Mouse (Mus musculus) lung, embryonic 15.5 days (tissue): ENCODE results near the gene Alg9. TPM values are rescaled to one million over a fixed set of nuclear protein-coding genes. Genes with fewer than 3 reads are reported as not detected.
"Not testable (repeated sequence)": the region's sequence is repeated elsewhere in the genome, so short reads cannot be mapped to it uniquely, and the experiment has no call there.

Source experiments
- ATAC-seq: fragments of 200-750 bp; cut with Nextera tagmentation; 2 replicates; pipeline ENCODE4 v1.8.0; 2017; ENCODE audit warnings: moderate number of reproducible peaks, borderline replicate concordance; ENCODE audit not compliant: low FRiP score, low TSS enrichment; ENCODE audit errors: extremely low read depth
- H3K27ac ChIP-seq: fragments of 300-500 bp; sonication (generic); 2 replicates; pipeline ENCODE4 v1.5.1; 2015; ENCODE audit warnings: moderate library complexity, mild to moderate bottlenecking, inconsistent platforms
- H3K27me3 ChIP-seq: fragments of 300-500 bp; sonication (generic); 2 replicates; pipeline ENCODE4 v1.6.1; 2015; ENCODE audit warnings: inconsistent platforms
- H3K36me3 ChIP-seq: fragments of 300-500 bp; sonication (generic); 2 replicates; pipeline ENCODE4 v1.6.1; 2015; ENCODE audit warnings: inconsistent platforms
- H3K4me1 ChIP-seq: fragments of 300-500 bp; sonication (generic); 2 replicates; pipeline ENCODE4 v1.6.1; 2015; ENCODE audit warnings: inconsistent platforms
- H3K4me2 ChIP-seq: fragments of 300-500 bp; sonication (generic); 2 replicates; pipeline ENCODE4 v1.6.1; 2015; ENCODE audit warnings: inconsistent platforms, mild to moderate bottlenecking, moderate library complexity
- H3K4me3 ChIP-seq: fragments of 300-500 bp; sonication (generic); 2 replicates; pipeline ENCODE4 v1.5.1; 2015; ENCODE audit warnings: mild to moderate bottlenecking, inconsistent platforms
- H3K9ac ChIP-seq: fragments of 300-500 bp; sonication (generic); 2 replicates; pipeline ENCODE4 v1.6.1; 2015; ENCODE audit warnings: inconsistent platforms
- H3K9me3 ChIP-seq: fragments of 300-500 bp; sonication (generic); 2 replicates; pipeline ENCODE4 v1.6.1; 2016; ENCODE audit warnings: inconsistent platforms
- WGBS: fragments of 180-500 bp; shearing (Covaris S2); methylation state at CpG from one replicate; pipeline ENCODE4 v1.1.7; 2015; 5-methylcytosine and 5-hydroxymethylcytosine counted together
- polyA plus RNA-seq: library from polyadenylated mRNA; unstranded; fragments of >200 nt; fragmentation: Nextera tagmentation; extraction: Ambion mirVana; gene quantifications from 2 replicates; pipeline ENCODE4 v1.2.1, GENCODE M21; 2015

Alg9 gene
- polyA plus RNA-seq, 1 experiment from 2014 or later = 39.5 TPM

DNA sequence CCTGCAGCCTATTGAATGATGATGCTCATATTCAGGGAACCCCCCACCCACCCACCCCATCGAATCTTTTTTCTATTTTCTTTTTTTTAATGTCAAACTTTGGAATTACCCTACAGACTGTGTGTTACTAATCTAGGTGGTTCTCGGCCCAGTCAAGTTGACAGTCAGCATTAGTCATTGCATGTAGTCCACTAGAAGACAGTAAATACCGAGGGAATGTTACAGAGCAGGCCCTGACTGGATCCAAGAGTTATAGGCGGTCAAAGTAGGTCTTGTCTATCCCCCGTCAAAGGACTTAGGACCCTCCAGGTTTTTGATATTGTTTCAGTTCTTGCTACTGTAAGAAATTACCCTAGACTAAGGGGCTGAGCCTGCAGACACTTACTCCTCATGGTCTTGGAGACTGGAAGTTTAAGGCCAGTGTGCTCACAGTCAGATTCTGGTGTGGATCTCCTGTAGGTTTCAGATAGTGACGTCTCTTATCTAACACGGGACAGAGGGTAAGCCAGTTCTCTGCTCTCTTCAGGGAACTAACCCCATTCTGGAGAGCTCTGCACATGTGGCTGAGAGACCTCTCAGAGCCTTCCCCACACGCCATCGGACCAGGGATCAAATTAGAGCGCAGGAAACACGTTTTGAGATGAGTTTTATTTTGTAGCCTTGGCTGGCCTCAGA lies 49.1 kb downstream of the Alg9 start:
- H3K27me3 ChIP-seq = no peaks in the 10 kb centered on the region
- peak; percentile 31; the same call in 1 of the 2 replicates for ATAC-seq

DNA sequence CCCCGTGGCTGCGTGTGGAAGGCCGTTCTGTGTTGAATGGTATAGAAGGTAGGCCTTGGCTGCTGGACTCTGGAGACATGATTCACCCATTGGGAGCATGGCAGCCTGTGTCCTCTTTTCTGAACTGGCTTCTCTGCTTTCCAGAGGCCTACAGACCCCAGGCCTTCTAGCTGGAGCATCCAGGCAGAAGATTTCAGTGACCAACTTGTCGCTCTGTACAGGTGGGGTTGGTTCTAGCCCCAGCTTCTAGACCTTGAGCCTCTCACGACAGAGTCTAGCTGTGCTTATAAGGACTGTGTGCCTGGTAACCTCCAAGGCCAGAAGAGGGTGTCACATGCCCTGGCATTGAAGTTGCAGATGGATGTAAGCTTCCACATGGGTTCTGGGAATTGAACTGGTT lies 56.7 kb downstream of the Alg9 start:
- H3K27me3 ChIP-seq = no peaks in the 10 kb centered on the region
- WGBS = 93% methylated on average over 5 of the region's 5 CpGs
- H3K27ac ChIP-seq = no peak overlapping the region
- H3K4me1 ChIP-seq = no peaks in the 10 kb centered on the region
- no peak overlapping the region for H3K9ac ChIP-seq
- ATAC-seq = no peak
- H3K4me2 ChIP-seq = no peak overlapping the region
- H3K9me3 ChIP-seq = no peaks in the 10 kb centered on the region
- no peak overlapping the region for H3K4me3 ChIP-seq
- H3K36me3 ChIP-seq = peaks cover 12% of the 10 kb centered on the region

More for the DNA sequence above, 49.1 kb downstream of the Alg9 start:
- H3K9ac ChIP-seq = no peak overlapping the region
- 87% methylated on average over 11 of the region's 11 CpGs for WGBS
- no peak overlapping the region for H3K27ac ChIP-seq
- H3K9me3 ChIP-seq = no peaks in the 10 kb centered on the region
- H3K4me1 ChIP-seq = no peaks in the 10 kb centered on the region
- no peak overlapping the region for H3K4me2 ChIP-seq
- H3K36me3 ChIP-seq = peaks cover 30% of the 10 kb centered on the region
- no peak overlapping the region for H3K4me3 ChIP-seq

DNA sequence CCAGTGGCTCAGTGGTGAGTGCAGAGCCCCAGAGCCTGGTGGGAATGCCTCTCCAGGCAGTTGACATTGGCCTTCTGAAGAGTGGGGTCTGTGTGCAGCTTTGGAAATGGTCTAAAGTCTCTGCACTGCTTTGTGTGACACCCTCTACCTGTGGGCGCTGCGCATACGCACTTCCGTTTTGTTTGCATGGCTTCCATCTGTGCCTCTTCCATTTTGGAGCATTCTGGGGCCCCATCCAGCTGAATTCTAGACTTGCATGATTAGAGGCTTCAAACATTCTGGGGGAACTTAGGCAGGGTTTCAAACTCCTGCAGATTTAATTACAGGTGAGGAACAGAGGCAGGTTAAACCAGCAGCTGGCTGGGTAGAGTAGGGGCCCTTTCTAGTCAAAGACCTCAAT lies 57.3 kb downstream of the Alg9 start:
- 94% methylated on average over 4 of the region's 4 CpGs for WGBS
- no peak overlapping the region for H3K4me2 ChIP-seq
- no peak overlapping the region for H3K4me3 ChIP-seq
- H3K9ac ChIP-seq = no peak overlapping the region
- H3K9me3 ChIP-seq = no peaks in the 10 kb centered on the region
- H3K27me3 ChIP-seq = no peaks in the 10 kb centered on the region
- peaks cover 10% of the 10 kb centered on the region for H3K36me3 ChIP-seq
- no peak overlapping the region for H3K27ac ChIP-seq
- no peak for ATAC-seq
- H3K4me1 ChIP-seq = no peaks in the 10 kb centered on the region

DNA sequence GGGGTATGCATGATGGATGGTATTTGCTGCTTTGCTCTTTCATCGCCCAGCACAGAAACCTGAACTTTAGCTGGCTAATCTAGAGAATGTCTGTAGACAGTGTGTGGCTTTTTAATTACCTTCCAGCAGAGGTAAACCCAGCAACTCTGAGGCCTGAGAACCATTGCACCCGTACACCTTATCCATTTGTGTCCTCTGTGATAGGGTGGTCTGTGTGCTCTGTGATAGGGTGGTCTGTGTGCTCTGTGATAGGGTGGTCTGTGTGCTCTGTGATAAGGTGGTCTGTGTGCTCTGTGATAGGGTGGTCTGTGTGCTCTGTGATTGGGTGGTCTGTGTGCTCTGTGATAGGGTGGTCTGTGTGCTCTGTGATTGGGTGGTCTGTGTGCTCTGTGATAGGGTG lies 57.8 kb downstream of the Alg9 start:
- not testable (repeated sequence) for ATAC-seq

DNA sequence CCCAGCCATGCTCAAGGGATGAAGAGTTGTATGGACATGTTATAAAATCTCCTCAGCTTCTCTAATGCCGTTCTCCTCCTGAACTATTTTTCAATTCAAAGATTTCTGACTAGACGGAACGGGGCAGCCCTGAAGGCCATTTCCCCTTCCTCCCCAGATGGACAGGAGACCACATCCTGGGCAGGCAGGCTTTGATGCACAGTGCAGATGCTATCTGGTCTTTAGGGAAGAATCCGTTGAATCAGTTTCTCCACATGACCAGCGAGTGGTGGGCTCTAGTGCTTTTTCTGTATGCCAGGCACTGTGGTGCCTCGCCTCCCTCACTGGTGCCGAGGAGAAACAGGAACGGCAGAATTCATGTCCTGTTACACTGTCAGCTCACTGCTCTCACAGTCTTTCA lies 59.0 kb downstream of the Alg9 start:
- no peak overlapping the region for H3K9ac ChIP-seq
- H3K27me3 ChIP-seq = no peaks in the 10 kb centered on the region
- H3K4me1 ChIP-seq = no peaks in the 10 kb centered on the region
- no peak for ATAC-seq
- no peaks in the 10 kb centered on the region for H3K9me3 ChIP-seq
- 62% methylated on average over 8 of the region's 8 CpGs for WGBS
- H3K36me3 ChIP-seq = peaks cover 3% of the 10 kb centered on the region; the same call in 1 of the 2 replicates
- H3K27ac ChIP-seq = no peak overlapping the region
- no peak overlapping the region for H3K4me2 ChIP-seq
- H3K4me3 ChIP-seq = no peak overlapping the region

More for the DNA sequence above, 57.8 kb downstream of the Alg9 start:
- H3K27ac ChIP-seq, H3K4me2 ChIP-seq, H3K9me3 ChIP-seq, H3K27me3 ChIP-seq, H3K9ac ChIP-seq, H3K4me3 ChIP-seq, H3K4me1 ChIP-seq: not testable (repeated sequence)
- 74% methylated on average over 2 of the region's 2 CpGs for WGBS
- H3K36me3 ChIP-seq = peaks cover 10% of the 10 kb centered on the region

DNA sequence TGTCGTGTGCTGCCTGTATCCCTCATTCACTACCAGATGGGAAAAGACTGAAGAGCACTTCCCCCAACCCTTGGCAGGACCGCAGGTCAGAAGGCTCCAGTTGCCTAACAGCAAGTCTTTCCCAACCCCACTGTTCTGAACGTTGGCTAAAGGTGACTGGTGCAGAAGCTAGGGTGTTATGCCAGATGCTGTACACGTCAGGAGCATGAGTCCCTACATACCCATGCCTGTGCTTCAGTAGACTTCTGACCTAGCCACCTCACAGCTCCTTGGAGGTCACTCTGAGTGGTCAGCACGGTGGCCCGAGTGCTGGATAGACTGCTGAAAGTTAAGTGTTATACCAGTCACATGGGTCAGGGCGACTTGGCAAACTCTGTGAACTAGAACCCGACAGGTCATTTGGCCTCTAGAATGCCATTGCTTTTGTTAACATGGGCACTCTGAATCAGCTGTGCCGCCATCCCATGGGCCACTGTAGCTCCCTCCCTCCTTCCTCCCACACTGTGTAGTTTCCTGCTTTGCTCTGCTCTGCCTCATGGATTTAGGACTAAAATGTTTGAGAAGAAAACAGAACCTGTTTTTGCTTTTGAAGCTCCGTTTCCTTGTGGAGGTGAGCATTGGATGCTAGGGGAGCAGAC lies 60.4 kb downstream of the Alg9 start:
- Histone ChIP-seq H3K9me3 (no peaks in the 10 kb centered on the region), H3K27ac (no peak overlapping the region), H3K9ac (no peak overlapping the region), H3K36me3 (0 out of 2 replicates have a peak, but pooled peaks cover 5% of the 10 kb centered on the region), H3K4me1 (no peaks in the 10 kb centered on the region), H3K27me3 (no peaks in the 10 kb centered on the region), H3K4me3 (no peak overlapping the region), H3K4me2 (no peak overlapping the region)
- ATAC-seq = no peak
- 81% methylated on average over 10 of the region's 10 CpGs for WGBS

DNA sequence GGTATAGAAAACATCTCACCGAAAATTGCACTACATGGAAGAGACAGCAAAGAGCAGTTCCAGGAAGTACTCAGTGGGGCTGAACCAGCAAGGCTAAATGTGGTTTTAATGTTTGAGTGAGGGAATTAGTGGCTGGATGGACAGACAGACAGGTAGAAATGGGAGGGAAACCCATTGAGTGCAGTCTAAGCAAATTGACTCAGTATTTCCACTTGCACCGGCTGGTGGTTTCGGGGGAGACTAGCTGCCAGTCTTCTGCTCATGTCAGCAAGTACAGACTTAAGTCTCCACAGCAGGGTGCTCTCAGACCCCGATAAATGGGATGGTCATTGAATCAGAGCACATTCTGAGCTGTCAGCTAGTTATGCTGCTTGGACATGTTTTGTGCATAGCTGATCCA lies 61.3 kb downstream of the Alg9 start:
- no peak overlapping the region for H3K9ac ChIP-seq
- 0 out of 2 replicates have a peak, but pooled peaks cover 5% of the 10 kb centered on the region for H3K36me3 ChIP-seq
- H3K27me3 ChIP-seq = no peaks in the 10 kb centered on the region
- no peaks in the 10 kb centered on the region for H3K4me1 ChIP-seq
- WGBS = 90% methylated on average over 4 of the region's 4 CpGs
- H3K9me3 ChIP-seq = no peaks in the 10 kb centered on the region
- no peak for ATAC-seq
- no peak overlapping the region for H3K27ac ChIP-seq
- no peak overlapping the region for H3K4me3 ChIP-seq
- H3K4me2 ChIP-seq = no peak overlapping the region

DNA sequence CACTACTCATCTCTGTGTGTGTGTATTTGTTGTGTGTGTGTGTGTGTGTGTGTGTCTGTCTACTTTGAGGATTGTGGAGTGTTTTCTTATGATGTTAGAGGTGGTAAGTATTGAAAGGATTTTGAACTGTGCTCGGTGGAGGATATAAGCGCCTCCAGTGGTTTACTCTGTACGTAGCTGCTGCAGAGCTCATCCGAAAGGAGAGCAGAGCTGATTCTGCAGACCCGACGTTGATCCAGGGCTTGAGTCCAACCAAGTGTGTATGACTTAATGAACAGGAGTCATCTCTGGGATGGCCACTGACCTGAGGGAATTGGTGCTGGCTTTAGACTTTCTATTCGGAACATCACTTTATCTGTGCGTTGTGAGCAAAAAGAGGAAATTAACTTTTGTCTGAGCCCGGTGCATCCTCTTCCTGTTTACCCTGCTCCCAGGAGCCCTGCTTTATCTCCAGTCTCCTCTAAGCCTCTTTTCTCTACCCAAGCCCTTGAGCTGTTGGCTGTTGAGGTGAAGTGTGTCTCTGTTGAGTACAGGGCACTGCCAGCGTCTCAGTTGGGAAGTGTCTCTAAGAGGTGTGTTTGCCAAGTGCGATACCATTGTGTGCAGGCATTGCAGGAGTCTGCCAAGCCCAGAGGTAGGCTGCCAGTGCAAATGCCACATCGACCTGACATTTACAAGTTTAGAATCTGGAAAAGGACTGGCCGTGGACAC lies 66.4 kb downstream of the Alg9 start:
- WGBS = 61% methylated on average over 13 of the region's 13 CpGs

DNA sequence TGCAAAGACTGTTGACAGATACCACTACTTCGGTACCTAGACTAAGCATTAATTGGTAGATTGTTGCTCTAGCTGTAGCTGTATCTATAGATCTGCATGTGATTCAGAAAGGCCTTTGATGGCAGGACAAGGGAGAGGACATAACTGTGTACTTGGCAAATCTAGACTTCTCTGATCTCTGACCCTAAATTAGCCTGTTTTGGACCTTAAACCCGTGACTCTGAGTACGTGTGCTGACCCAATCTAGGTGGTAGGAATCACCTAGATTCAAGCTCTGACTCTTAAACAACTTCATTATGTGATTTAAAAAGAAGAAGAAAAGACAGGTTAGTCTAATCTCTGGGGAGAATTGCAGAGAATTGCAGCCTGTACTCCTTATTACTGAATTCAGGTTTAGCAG lies 70.3 kb downstream of the Alg9 start, which contains the start of gene Ppp2r1b:
Gene Ppp2r1b (plus strand): TSS at position 221 of the 400 bp plus-strand sequence.
- Histone ChIP-seq H3K27me3 (no peaks in the 10 kb centered on the region), H3K4me3 (no peak within 1 kb of the TSS), H3K9me3 (no peaks in the 10 kb centered on the region), H3K4me1 (peaks cover 24% of the 10 kb centered on the region), H3K4me2 (no peak within 1 kb of the TSS), H3K27ac (no peak within 1 kb of the TSS), H3K9ac (no peak within 1 kb of the TSS), H3K36me3 (no peaks in the 10 kb centered on the region; the same call in 1 of the 2 replicates)
- ATAC-seq = no peak
- WGBS = 91% methylated on average over 3 of the region's 3 CpGs

More for the DNA sequence above, 66.4 kb downstream of the Alg9 start:
- H3K4me1 ChIP-seq = peaks cover 5% of the 10 kb centered on the region; the same call in 1 of the 2 replicates
- H3K36me3 ChIP-seq = peaks cover 5% of the 10 kb centered on the region; the same call in 1 of the 2 replicates
- H3K4me3 ChIP-seq = no peak overlapping the region
- no peaks in the 10 kb centered on the region for H3K9me3 ChIP-seq
- peak overlapping the region; percentile 25; the same call in 1 of the 2 replicates for H3K27ac ChIP-seq
- no peak for ATAC-seq
- no peak overlapping the region for H3K4me2 ChIP-seq
- H3K27me3 ChIP-seq = no peaks in the 10 kb centered on the region
- no peak overlapping the region for H3K9ac ChIP-seq

DNA sequence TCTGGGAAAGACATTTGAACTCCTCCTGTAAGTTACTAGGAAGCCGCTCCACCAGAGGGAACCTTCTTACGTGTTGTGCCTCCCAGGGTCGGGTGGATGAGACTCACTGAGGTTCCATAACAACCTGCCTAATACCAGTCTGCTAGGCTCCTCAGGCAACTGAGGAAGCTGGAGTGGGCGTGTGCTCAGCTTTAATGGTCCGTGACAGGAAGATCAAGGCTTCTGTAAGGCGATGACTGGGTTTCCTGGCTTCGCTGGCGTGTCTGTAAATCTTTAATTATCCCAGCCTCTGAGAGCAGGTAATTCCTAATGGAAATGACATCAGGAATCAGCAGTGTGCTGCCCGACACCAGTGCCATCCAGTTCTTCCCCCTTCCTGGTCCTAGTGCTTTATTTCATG lies 70.7 kb downstream of the Alg9 start:
- Histone ChIP-seq H3K4me1 (peaks cover 28% of the 10 kb centered on the region), H3K9me3 (no peaks in the 10 kb centered on the region), H3K9ac (no peak overlapping the region), H3K27me3 (no peaks in the 10 kb centered on the region), H3K4me3 (no peak overlapping the region), H3K27ac (no peak overlapping the region), H3K4me2 (no peak overlapping the region), H3K36me3 (no peaks in the 10 kb centered on the region; the same call in 1 of the 2 replicates)
- ATAC-seq = no peak
- WGBS = 74% methylated on average over 9 of the region's 9 CpGs

DNA sequence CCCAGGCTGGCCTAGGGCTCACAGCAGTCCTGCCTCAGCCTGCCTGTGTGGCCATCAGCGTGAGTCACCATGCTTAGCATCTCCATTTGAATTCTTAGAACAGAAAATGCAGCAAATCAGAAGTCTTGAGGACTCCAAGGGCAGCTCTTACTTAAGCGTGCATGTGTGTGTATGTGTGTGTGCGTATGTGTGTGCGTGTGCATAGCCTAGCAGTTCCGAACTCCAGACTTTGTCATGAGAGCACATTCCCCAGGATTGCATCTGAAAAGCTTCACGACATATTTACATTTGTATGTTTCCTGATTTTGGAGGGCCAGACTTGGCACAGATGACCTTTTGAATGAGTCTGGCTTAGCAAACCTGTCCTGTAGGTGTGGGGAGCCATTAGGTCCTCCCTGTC lies 72.3 kb downstream of the Alg9 start:
- WGBS = 64% methylated on average over 6 of the region's 6 CpGs
- Histone ChIP-seq H3K36me3 (no peaks in the 10 kb centered on the region; the same call in 1 of the 2 replicates), H3K4me2 (no peak overlapping the region), H3K9ac (no peak overlapping the region), H3K4me3 (no peak overlapping the region), H3K4me1 (peaks cover 29% of the 10 kb centered on the region), H3K27ac (peak overlapping the region; percentile 56), H3K27me3 (no peaks in the 10 kb centered on the region), H3K9me3 (no peaks in the 10 kb centered on the region)
- ATAC-seq = no peak
